Mouse (Mus musculus) erythroid progenitor cell, adult 5-6 weeks (primary cell): ENCODE data around the gene Mov10l1. TPM values are rescaled to one million over a fixed set of nuclear protein-coding genes. Genes with fewer than 3 reads are reported as not detected.

Experiments
- ATAC-seq: replicated peaks from 2 replicates; pipeline ENCODE4 v1.8.0; 2016; ENCODE audit warnings: moderate number of reproducible peaks, mild to moderate bottlenecking, moderate TSS enrichment, inconsistent platforms; ENCODE audit not compliant: poor library complexity, low FRiP score, severe bottlenecking
- total RNA-seq, 2 experiments: library from RNA; stranded (forward) in 1 of 2; stranded (reverse) in 1 of 2; fragments of 150-400 nt in 1 of 2; fragments of 186-747, 209-891 nt in 1 of 2; gene quantifications; 2 replicates each; pipeline versions ENCODE4 v1.2.3 to v1.2.4; 2015 to 2017; ENCODE audit warnings: low replicate concordance in 2 of 2

Mov10l1 gene
- total RNA-seq, 2 experiments from 2014 or later, result under 0.01 TPM; not detected in 1

GRCm38 (mm10) chr15:89007002-89007401, 24.3 kb downstream of the Mov10l1 start:
- ATAC-seq, result no peak

GRCm38 (mm10) chr15:89007781-89008180, 25.1 kb downstream of the Mov10l1 start:
- ATAC-seq, result no peak

- no peak for ATAC-seq
Observed at GRCm38 (mm10) chr15:89016722-89017121, 34.0 kb downstream of the Mov10l1 start.

- ATAC-seq, result no peak
Observed at GRCm38 (mm10) chr15:89020085-89020484, 37.4 kb downstream of the Mov10l1 start.

- ATAC-seq, result no peak
Observed at GRCm38 (mm10) chr15:89020492-89020891, 37.8 kb downstream of the Mov10l1 start.

GRCm38 (mm10) chr15:89044381-89044780, 61.7 kb downstream of the Mov10l1 start:
- no peak for ATAC-seq

- ATAC-seq, result no peak
Observed at GRCm38 (mm10) chr15:89046356-89046755, 63.6 kb downstream of the Mov10l1 start.

GRCm38 (mm10) chr15:89054666-89055065, 72.0 kb downstream of the Mov10l1 start:
- ATAC-seq, result no peak

GRCm38 (mm10) chr15:89058736-89059135, 76.0 kb downstream of the Mov10l1 start:
- no peak for ATAC-seq

- no peak for ATAC-seq
Observed at GRCm38 (mm10) chr15:89059161-89059931, 76.6 kb downstream of the Mov10l1 start, which contains the start of gene Panx2. Panx2 (plus strand) TSS chr15:89059734.

- no peak for ATAC-seq
Observed at GRCm38 (mm10) chr15:89060032-89060681, 77.4 kb downstream of the Mov10l1 start.

GRCm38 (mm10) chr15:89060811-89061460, 78.2 kb downstream of the Mov10l1 start:
- no peak for ATAC-seq

GRCm38 (mm10) chr15:89061761-89062517, 79.2 kb downstream of the Mov10l1 start:
- ATAC-seq, result no peak

GRCm38 (mm10) chr15:89062518-89062910, 79.8 kb downstream of the Mov10l1 start:
- ATAC-seq, result no peak

- no peak for ATAC-seq
Observed at GRCm38 (mm10) chr15:89063001-89063400, 80.3 kb downstream of the Mov10l1 start.

GRCm38 (mm10) chr15:89063536-89063935, 80.8 kb downstream of the Mov10l1 start:
- ATAC-seq, result no peak

- ATAC-seq, result no peak
Observed at GRCm38 (mm10) chr15:89064891-89065290, 82.2 kb downstream of the Mov10l1 start.

- ATAC-seq, result no peak
Observed at GRCm38 (mm10) chr15:89067609-89068008, 84.9 kb downstream of the Mov10l1 start.

GRCm38 (mm10) chr15:89068226-89068625, 85.5 kb downstream of the Mov10l1 start:
- ATAC-seq, result no peak

GRCm38 (mm10) chr15:89069336-89069840, 86.7 kb downstream of the Mov10l1 start:
- ATAC-seq, result no peak
